Mouse (Mus musculus): ENCODE measurements at regions not wholly inside any gene's neighbourhood (a gene's known extent, or its start where the extent isn't known, plus 50 kb on each side); places are given as distances from the start of the nearest gene placed in this dataset.

- H3K9me3 ChIP-seq = no peaks in the 10 kb centered on the region
Observed at GRCm38 (mm10) chr5:51726762-51727161, 159.2 kb upstream of the Ppargc1a start.

DNA sequence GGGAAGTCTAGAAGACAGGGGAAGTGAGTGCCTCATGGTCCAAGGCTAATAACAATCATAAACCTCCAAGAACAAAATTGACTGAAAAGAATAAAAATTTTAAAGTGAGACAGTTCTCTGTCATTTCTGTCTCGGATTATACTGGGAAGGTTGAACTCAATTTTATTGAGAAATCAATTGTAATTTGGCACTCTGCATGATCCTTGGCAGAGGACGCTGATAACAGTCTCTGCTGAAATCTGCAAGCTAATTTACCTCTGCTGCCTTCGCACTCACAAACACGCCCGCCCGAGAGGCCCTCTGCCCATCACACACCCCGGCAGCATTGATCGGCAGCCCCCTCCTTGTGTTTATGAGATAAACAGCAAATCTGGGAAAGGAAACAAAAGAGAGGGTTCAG is 151.4 kb upstream of the Ppargc1a start:
- Histone ChIP-seq H3K27ac (replicated peaks) (no peak overlapping the region), H3K4me1 (replicated peaks) (no peaks in the 10 kb centered on the region), H3K36me3 (no peaks in the 10 kb centered on the region), H3K4me3 (no peak overlapping the region), H3K9me3 (no peaks in the 10 kb centered on the region), H3K9ac (no peak overlapping the region), H3K4me2 (no peak overlapping the region), H3K27me3 (no peaks in the 10 kb centered on the region)
- no peak for ATAC-seq (ENCODE audit: low read depth)
- WGBS = 82% methylated on average over 8 of the region's 8 CpGs

More at GRCm38 (mm10) chr5:51726762-51727161, 159.2 kb upstream of the Ppargc1a start:
- no peaks in the 10 kb centered on the region for H3K27me3 ChIP-seq
- H3K27ac ChIP-seq (replicated peaks) = no peak overlapping the region
- H3K36me3 ChIP-seq = no peaks in the 10 kb centered on the region
- H3K4me1 ChIP-seq (replicated peaks) = peaks cover 8% of the 10 kb centered on the region
- H3K4me2 ChIP-seq = no peak overlapping the region
- no peak overlapping the region for H3K4me3 ChIP-seq
- H3K9ac ChIP-seq = no peak overlapping the region
- ATAC-seq (ENCODE audit: low read depth) = no peak

GRCm38 (mm10) chr5:51718451-51718850 is 150.9 kb upstream of the Ppargc1a start:
- Histone ChIP-seq H3K27me3 (no peaks in the 10 kb centered on the region), H3K4me3 (no peak overlapping the region), H3K4me1 (replicated peaks) (no peaks in the 10 kb centered on the region), H3K9ac (no peak overlapping the region), H3K27ac (replicated peaks) (no peak overlapping the region), H3K36me3 (no peaks in the 10 kb centered on the region), H3K9me3 (no peaks in the 10 kb centered on the region), H3K4me2 (no peak overlapping the region)
- WGBS = 52% methylated on average over 1 of the region's 1 CpGs
- ATAC-seq (ENCODE audit: low read depth) = no peak

GRCm38 (mm10) chr5:51711860-51712560 is 144.5 kb upstream of the Ppargc1a start:
- Histone ChIP-seq H3K9ac (no peak overlapping the region), H3K27ac (replicated peaks) (no peak overlapping the region), H3K4me1 (replicated peaks) (no peaks in the 10 kb centered on the region), H3K27me3 (no peaks in the 10 kb centered on the region), H3K9me3 (no peaks in the 10 kb centered on the region), H3K36me3 (no peaks in the 10 kb centered on the region), H3K4me2 (no peak overlapping the region), H3K4me3 (no peak overlapping the region)
- 87% methylated on average over 8 of the region's 8 CpGs for WGBS
- ATAC-seq (ENCODE audit: low read depth) = no peak

DNA sequence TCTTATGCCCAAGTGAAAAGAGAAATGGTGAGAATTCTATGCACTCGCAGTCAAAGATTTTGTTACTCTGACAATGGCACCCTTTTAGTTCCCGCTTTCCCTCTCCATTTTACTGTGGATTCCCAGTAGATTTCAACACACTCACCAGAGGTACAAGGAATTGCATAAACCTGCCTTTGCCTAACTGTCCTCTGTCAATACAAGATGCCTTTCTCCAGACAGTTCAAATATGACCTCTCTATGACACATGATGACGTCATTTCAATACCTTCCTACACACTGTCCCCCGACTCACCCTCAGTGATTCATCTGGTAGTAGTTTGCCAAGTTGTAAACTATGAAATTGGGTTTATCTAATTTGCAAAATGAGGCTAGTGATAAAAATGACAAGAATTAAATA is 143.1 kb upstream of the Ppargc1a start:
- H3K36me3 ChIP-seq = no peaks in the 10 kb centered on the region
- H3K4me2 ChIP-seq = no peak overlapping the region
- H3K9ac ChIP-seq = no peak overlapping the region
- H3K27ac ChIP-seq (replicated peaks) = no peak overlapping the region
- no peak overlapping the region for H3K4me3 ChIP-seq
- 90% methylated on average over 4 of the region's 4 CpGs for WGBS
- no peak for ATAC-seq (ENCODE audit: low read depth)
- H3K27me3 ChIP-seq = no peaks in the 10 kb centered on the region
- H3K9me3 ChIP-seq = no peaks in the 10 kb centered on the region
- no peaks in the 10 kb centered on the region for H3K4me1 ChIP-seq (replicated peaks)

GRCm38 (mm10) chr5:51709447-51709991 is 142.0 kb upstream of the Ppargc1a start:
- Histone ChIP-seq H3K4me3 (no peak overlapping the region), H3K4me1 (replicated peaks) (no peaks in the 10 kb centered on the region), H3K9me3 (no peaks in the 10 kb centered on the region), H3K9ac (no peak overlapping the region), H3K27ac (replicated peaks) (no peak overlapping the region), H3K27me3 (no peaks in the 10 kb centered on the region), H3K4me2 (no peak overlapping the region), H3K36me3 (no peaks in the 10 kb centered on the region)
- no peak for ATAC-seq (ENCODE audit: low read depth)
- WGBS = 88% methylated on average over 6 of the region's 6 CpGs

- Histone ChIP-seq H3K9ac (no peak overlapping the region), H3K36me3 (no peaks in the 10 kb centered on the region), H3K27me3 (no peaks in the 10 kb centered on the region), H3K4me3 (no peak overlapping the region), H3K4me2 (no peak overlapping the region), H3K4me1 (replicated peaks) (0 out of 2 replicates have a peak, but pooled peaks cover 4% of the 10 kb centered on the region), H3K27ac (replicated peaks) (no peak overlapping the region), H3K9me3 (no peaks in the 10 kb centered on the region)
- no peak for ATAC-seq (ENCODE audit: low read depth)
- WGBS = 75% methylated on average over 4 of the region's 4 CpGs
Observed at GRCm38 (mm10) chr5:51679884-51680283, 112.4 kb upstream of the Ppargc1a start.

- H3K27ac ChIP-seq (replicated peaks) = no peak overlapping the region
- 96% methylated on average over 5 of the region's 5 CpGs for WGBS
- no peak for ATAC-seq (ENCODE audit: low read depth)
Observed at GRCm38 (mm10) chr5:51671190-51671589, 103.7 kb upstream of the Ppargc1a start.

GRCm38 (mm10) chr5:51665241-51665640 is 97.7 kb upstream of the Ppargc1a start:
- no peak overlapping the region for H3K4me3 ChIP-seq
- no peak overlapping the region for H3K4me2 ChIP-seq
- no peak for ATAC-seq (ENCODE audit: low read depth)
- H3K36me3 ChIP-seq = no peaks in the 10 kb centered on the region
- 87% methylated on average over 6 of the region's 6 CpGs for WGBS
- no peak overlapping the region for H3K9ac ChIP-seq
- no peaks in the 10 kb centered on the region for H3K4me1 ChIP-seq (replicated peaks)
- no peaks in the 10 kb centered on the region for H3K9me3 ChIP-seq
- H3K27ac ChIP-seq (replicated peaks) = no peak overlapping the region
- no peaks in the 10 kb centered on the region for H3K27me3 ChIP-seq

More at GRCm38 (mm10) chr5:51671190-51671589, 103.7 kb upstream of the Ppargc1a start:
- H3K9me3 ChIP-seq = no peaks in the 10 kb centered on the region
- no peaks in the 10 kb centered on the region for H3K4me1 ChIP-seq (replicated peaks)
- no peak overlapping the region for H3K4me2 ChIP-seq
- H3K4me3 ChIP-seq = no peak overlapping the region
- no peak overlapping the region for H3K9ac ChIP-seq
- no peaks in the 10 kb centered on the region for H3K36me3 ChIP-seq
- no peaks in the 10 kb centered on the region for H3K27me3 ChIP-seq

GRCm38 (mm10) chr5:51658232-51658896 is 90.8 kb upstream of the Ppargc1a start:
- Histone ChIP-seq H3K27ac (replicated peaks) (no peak overlapping the region; the same call in 1 of the 2 replicates), H3K36me3 (no peaks in the 10 kb centered on the region), H3K27me3 (no peaks in the 10 kb centered on the region), H3K4me2 (no peak overlapping the region), H3K9ac (no peak overlapping the region), H3K4me3 (no peak overlapping the region), H3K4me1 (replicated peaks) (peaks cover 6% of the 10 kb centered on the region), H3K9me3 (no peaks in the 10 kb centered on the region)
- 29% methylated on average over 6 of the region's 6 CpGs for WGBS
- no peak for ATAC-seq (ENCODE audit: low read depth)

GRCm38 (mm10) chr5:51653507-51653906 is 86.0 kb upstream of the Ppargc1a start:
- H3K4me1 ChIP-seq (replicated peaks) = peaks cover 5% of the 10 kb centered on the region
- H3K9me3 ChIP-seq = no peaks in the 10 kb centered on the region
- ATAC-seq (ENCODE audit: low read depth) = no peak
- H3K27ac ChIP-seq (replicated peaks) = no peak overlapping the region
- H3K4me3 ChIP-seq = no peak overlapping the region
- H3K9ac ChIP-seq = no peak overlapping the region
- WGBS = 93% methylated on average over 2 of the region's 2 CpGs
- no peaks in the 10 kb centered on the region for H3K36me3 ChIP-seq
- H3K27me3 ChIP-seq = no peaks in the 10 kb centered on the region
- H3K4me2 ChIP-seq = no peak overlapping the region

- H3K9ac ChIP-seq = no peak overlapping the region
- ATAC-seq (ENCODE audit: low read depth) = no peak
- WGBS = 65% methylated on average over 5 of the region's 5 CpGs
- H3K4me1 ChIP-seq (replicated peaks) = 0 out of 2 replicates have a peak, but pooled peaks cover 3% of the 10 kb centered on the region
- no peak overlapping the region for H3K4me2 ChIP-seq
- no peaks in the 10 kb centered on the region for H3K36me3 ChIP-seq
- H3K4me3 ChIP-seq = no peak overlapping the region
- H3K9me3 ChIP-seq = no peaks in the 10 kb centered on the region
- H3K27ac ChIP-seq (replicated peaks) = no peak overlapping the region
- H3K27me3 ChIP-seq = no peaks in the 10 kb centered on the region
Observed at GRCm38 (mm10) chr5:51624400-51624799, 56.9 kb upstream of the Ppargc1a start.

All from neural tube, embryonic 13.5 days (tissue).